Mouse (Mus musculus): ENCODE measurements around the gene Tmem39a.

The Tmem39a gene

GRCm38 (mm10) chr16:38635833-38636390 is 77.4 kb downstream of the Tmem39a start:
- DNase-seq (ENCODE audit: low spot score in 2 of 2), result no peak

- DNase-seq (ENCODE audit: low spot score in 2 of 2), result no peak
Measured at GRCm38 (mm10) chr16:38636682-38637081, 78.2 kb downstream of the Tmem39a start.

GRCm38 (mm10) chr16:38637085-38637484 is 78.6 kb downstream of the Tmem39a start:
- no peak for DNase-seq (ENCODE audit: low spot score in 2 of 2)

All from urinary bladder, postnatal 36 days (tissue).